Mouse (Mus musculus) retina, adult 2 months (tissue): ENCODE results near the gene St7.

Experiments
- DNase-seq: peaks from one replicate; pipeline ENCODE4 v3.0.0-alpha.2; 2012; ENCODE audit warnings: low read depth, low spot score

Gene St7

GRCm38 (mm10) chr6:17763963-17764659 is 71.4 kb downstream of the St7 start:
- DNase-seq = no peak

GRCm38 (mm10) chr6:17764660-17764998 is 71.9 kb downstream of the St7 start:
- DNase-seq = no peak

GRCm38 (mm10) chr6:17769972-17770644 is 77.4 kb downstream of the St7 start:
- DNase-seq = no peak

GRCm38 (mm10) chr6:17770645-17771345 is 78.1 kb downstream of the St7 start:
- DNase-seq = no peak

GRCm38 (mm10) chr6:17771456-17771855 is 78.7 kb downstream of the St7 start:
- no peak for DNase-seq

GRCm38 (mm10) chr6:17772514-17772913 is 79.8 kb downstream of the St7 start:
- no peak for DNase-seq

GRCm38 (mm10) chr6:17776041-17776440 is 83.3 kb downstream of the St7 start:
- DNase-seq = no peak

- no peak for DNase-seq
Observed at GRCm38 (mm10) chr6:17777018-17777799, 84.5 kb downstream of the St7 start.

GRCm38 (mm10) chr6:17778648-17779202 is 86.0 kb downstream of the St7 start:
- no peak for DNase-seq

GRCm38 (mm10) chr6:17783511-17783910 is 90.8 kb downstream of the St7 start:
- no peak for DNase-seq

- DNase-seq = no peak
Observed at GRCm38 (mm10) chr6:17784523-17784922, 91.8 kb downstream of the St7 start.

GRCm38 (mm10) chr6:17785248-17785647 is 92.5 kb downstream of the St7 start:
- DNase-seq = no peak

GRCm38 (mm10) chr6:17787810-17788209 is 95.1 kb downstream of the St7 start:
- DNase-seq = no peak

- no peak for DNase-seq
Observed at GRCm38 (mm10) chr6:17790251-17790650, 97.5 kb downstream of the St7 start.

- no peak for DNase-seq
Observed at GRCm38 (mm10) chr6:17793471-17793870, 100.7 kb downstream of the St7 start.

- DNase-seq = no peak
Observed at GRCm38 (mm10) chr6:17797271-17797713, 104.6 kb downstream of the St7 start.

- no peak for DNase-seq
Observed at GRCm38 (mm10) chr6:17800694-17801093, 108.0 kb downstream of the St7 start.

- no peak for DNase-seq
Observed at GRCm38 (mm10) chr6:17804468-17804867, 111.7 kb downstream of the St7 start.

GRCm38 (mm10) chr6:17806569-17806968 is 113.8 kb downstream of the St7 start:
- DNase-seq = no peak

GRCm38 (mm10) chr6:17811063-17811462 is 118.3 kb downstream of the St7 start:
- DNase-seq = no peak

GRCm38 (mm10) chr6:17811531-17811930 is 118.8 kb downstream of the St7 start:
- DNase-seq = no peak
